Mouse (Mus musculus) CH12.LX (cell line): ENCODE measurements around the gene Pgls. TPM values are rescaled to one million over a fixed set of nuclear protein-coding genes. Genes with fewer than 3 reads are reported as not detected.

ENCODE experiments used
- DNase-seq: peaks from one replicate; pipeline ENCODE4 v3.0.0-alpha.2; 2013; ENCODE audit errors: extremely low read depth
- H3K27ac ChIP-seq: 2 replicates; pipeline ENCODE4 v1.5.1; 2012; ENCODE audit warnings: low read depth, mild to moderate bottlenecking, control low read depth, moderate library complexity; ENCODE audit not compliant: insufficient read depth
- H3K27me3 ChIP-seq: replicated peaks from 2 replicates; pipeline ENCODE3; 2012; ENCODE audit warnings: inconsistent platforms
- H3K36me3 ChIP-seq, 2 experiments: replicated peaks in 1 of 2; 2 replicates each; pipeline versions ENCODE3 to v1.6.1; 2012; ENCODE audit warnings: inconsistent platforms in 1 of 2, low read length in 1 of 2, mild to moderate bottlenecking in 1 of 2, mixed read lengths in 1 of 2, moderate library complexity in 1 of 2; ENCODE audit not compliant: control insufficient read depth in 1 of 2, insufficient read depth in 1 of 2
- H3K4me1 ChIP-seq, 2 experiments: 2 replicates each; pipeline ENCODE4 v1.6.1; 2012; ENCODE audit warnings: inconsistent platforms in 1 of 2, moderate library complexity in 1 of 2; ENCODE audit not compliant: insufficient read depth in 2 of 2, control insufficient read depth in 1 of 2
- H3K4me2 ChIP-seq: 2 replicates; pipeline ENCODE4 v1.6.1; 2012; ENCODE audit warnings: low read depth, mild to moderate bottlenecking, control low read depth; ENCODE audit not compliant: poor library complexity, insufficient read depth, severe bottlenecking
- H3K4me3 ChIP-seq, 3 experiments: fragments of 150-350 bp in 1 of 3; sonication (generic) in 1 of 3; replicated peaks in 1 of 3; 2 replicates each; pipeline versions ENCODE3 to v1.5.1; 2011 to 2012; ENCODE audit warnings: low read depth in 2 of 3, low read length in 2 of 3, mild to moderate bottlenecking in 2 of 3, moderate library complexity in 2 of 3, control low read depth in 1 of 3, improper control_type of control experiment in 1 of 3, inconsistent platforms in 1 of 3, mixed read lengths in 1 of 3; ENCODE audit not compliant: poor library complexity in 1 of 3
- H3K79me2 ChIP-seq: replicated peaks from 2 replicates; pipeline ENCODE4 v1.6.1; 2012; ENCODE audit warnings: mild to moderate bottlenecking, moderate library complexity; ENCODE audit not compliant: control insufficient read depth, poor library complexity, insufficient read depth, severe bottlenecking; ENCODE audit errors: extremely low read depth
- H3K9ac ChIP-seq: 2 replicates; pipeline ENCODE4 v1.6.1; 2012; ENCODE audit warnings: low read depth, mild to moderate bottlenecking, control low read depth, moderate library complexity; ENCODE audit not compliant: insufficient read depth
- H3K9me3 ChIP-seq: replicated peaks from 2 replicates; pipeline ENCODE3; 2012; ENCODE audit warnings: low read length, inconsistent platforms, mixed read lengths
- CTCF ChIP-seq, 2 experiments: IDR thresholded peaks in 1 of 2; conservative IDR thresholded peaks in 1 of 2; 2 replicates each; pipeline ENCODE4 v1.5.1; 2011 to 2012; ENCODE audit warnings: low read depth in 2 of 2, low read length in 2 of 2, improper control_type of control experiment in 1 of 2, inconsistent platforms in 1 of 2, mild to moderate bottlenecking in 1 of 2, moderate library complexity in 1 of 2
- EP300 ChIP-seq: IDR thresholded peaks from 2 replicates; pipeline ENCODE4 v1.6.1; 2011; ENCODE audit warnings: low read length, improper control_type of control experiment
- ETS1 ChIP-seq: conservative IDR thresholded peaks from 2 replicates; pipeline ENCODE4 v1.6.1; 2012; ENCODE audit warnings: low read depth, mild to moderate bottlenecking, inconsistent platforms, low read length, improper control_type of control experiment, moderate library complexity
- GABPA ChIP-seq: IDR thresholded peaks from 2 replicates; pipeline ENCODE4 v1.6.1; 2012; ENCODE audit warnings: low read depth, low read length, improper control_type of control experiment, inconsistent platforms; ENCODE audit not compliant: insufficient replicate concordance
- KAT2A ChIP-seq: IDR thresholded peaks from 2 replicates; pipeline ENCODE4 v1.6.1; 2012; ENCODE audit warnings: low read length, improper control_type of control experiment, inconsistent platforms; ENCODE audit not compliant: insufficient replicate concordance
- MAX ChIP-seq: IDR thresholded peaks from 2 replicates; pipeline ENCODE4 v1.6.1; 2011; ENCODE audit warnings: low read length, improper control_type of control experiment
- MXI1 ChIP-seq: IDR thresholded peaks from 2 replicates; pipeline ENCODE4 v1.6.1; 2011; ENCODE audit warnings: mild to moderate bottlenecking, low read depth, low read length, improper control_type of control experiment
- PAX5 ChIP-seq: IDR thresholded peaks from 2 replicates; pipeline ENCODE4 v1.6.1; 2012; ENCODE audit warnings: low read length, inconsistent platforms, mixed read lengths
- POLR2A ChIP-seq: IDR thresholded peaks from 2 replicates; pipeline ENCODE4 v1.6.1; 2011; ENCODE audit warnings: low read depth, mild to moderate bottlenecking, improper control_type of control experiment, low read length
- POLR2AphosphoS2 ChIP-seq: IDR thresholded peaks from 2 replicates; pipeline ENCODE4 v1.6.1; 2011; ENCODE audit warnings: low read depth, low read length, improper control_type of control experiment
- SIN3A ChIP-seq: IDR thresholded peaks from 2 replicates; pipeline ENCODE4 v1.6.1; 2012; ENCODE audit warnings: low read length, improper control_type of control experiment, inconsistent platforms
- TBP ChIP-seq: conservative IDR thresholded peaks from 2 replicates; pipeline ENCODE4 v1.6.1; 2011; ENCODE audit warnings: low read depth, low read length, improper control_type of control experiment
- UBTF ChIP-seq: IDR thresholded peaks from 2 replicates; pipeline ENCODE4 v1.6.1; 2012; ENCODE audit warnings: low read depth, mild to moderate bottlenecking, inconsistent platforms, low read length, improper control_type of control experiment, moderate library complexity
- USF1 ChIP-seq: IDR thresholded peaks from 2 replicates; pipeline ENCODE4 v1.6.1; 2014; ENCODE audit warnings: low read depth, mild to moderate bottlenecking, inconsistent platforms, low read length, improper control_type of control experiment
- USF2 ChIP-seq: conservative IDR thresholded peaks from 2 replicates; pipeline ENCODE4 v1.6.1; 2011; ENCODE audit warnings: low read depth, low read length, improper control_type of control experiment
- ZMIZ1 ChIP-seq: IDR thresholded peaks from 2 replicates; pipeline ENCODE4 v1.6.1; 2012; ENCODE audit warnings: low read depth, mild to moderate bottlenecking, inconsistent platforms, low read length, improper control_type of control experiment
- ZNF384 ChIP-seq: IDR thresholded peaks from 2 replicates; pipeline ENCODE4 v1.6.1; 2012; ENCODE audit warnings: low read depth, low read length, improper control_type of control experiment, inconsistent platforms
- dilution Hi-C: fragments of 300-500 bp; cut with MboI; formaldehyde crosslinking; loops from 2 replicates; pipeline ENCODE4 v1.14.3; 2020; ENCODE audit warnings: low sequenced_read_pairs; ENCODE audit not compliant: extremely low pct_unique_long_range_greater_than_20kb, extremely low pct_ligation_motif_present
- in situ Hi-C: fragments of 300-500 bp; cut with MboI; formaldehyde crosslinking; loops from 3 replicates; pipeline ENCODE4 v1.14.3; 2019; ENCODE audit warnings: low sequenced_read_pairs, low pct_ligation_motif_present, low pct_unique_long_range_greater_than_20kb, mixed read lengths
- polyA plus RNA-seq: library from polyadenylated mRNA; unstranded; fragments of >175 nt; gene quantifications from 2 replicates; pipeline ENCODE4 v1.2.1, GENCODE M21; 2012; ENCODE audit warnings: low read depth; ENCODE audit not compliant: insufficient read length
- total RNA-seq, 2 experiments: library from RNA; depleted of rRNA; stranded (reverse); fragments of 300-350 nt in 1 of 2; fragments of >200 nt in 1 of 2; gene quantifications; 2 replicates each; pipeline ENCODE4 v1.2.3; 2012 to 2014

The Pgls gene
- total and polyA plus RNA-seq, 3 experiments = 74.9 to 215 (median 118) TPM

- Histone ChIP-seq H3K36me3 (no peaks in the 10 kb centered on the region), H3K27ac (no peak overlapping the region), H3K4me1 (peaks cover 10 to 11% of the 10 kb centered on the region in 2 experiments), H3K9me3 (no peaks in the 10 kb centered on the region), H3K4me3 (no peak overlapping the region), H3K79me2 (no peaks in the 10 kb centered on the region), H3K27me3 (peaks cover 2% of the 10 kb centered on the region), H3K9ac (no peak overlapping the region), H3K4me2 (no peak overlapping the region)
- in situ Hi-C loops (no loop called here), dilution Hi-C loops (no loop called here)
- no peak for DNase-seq
- TF ChIP-seq TBP = no peak
- no peak for TF ChIP-seq USF1
Measured at GRCm38 (mm10) chr8:71574426-71574825, 17.6 kb upstream of the Pgls start.

- Histone ChIP-seq H3K27ac (no peak overlapping the region), H3K4me3 (no peak overlapping the region), H3K9me3 (no peaks in the 10 kb centered on the region), H3K9ac (no peak overlapping the region), H3K79me2 (no peaks in the 10 kb centered on the region), H3K4me2 (no peak overlapping the region), H3K4me1 (peaks cover 11 to 13% of the 10 kb centered on the region in 2 experiments), H3K27me3 (peaks cover 2% of the 10 kb centered on the region), H3K36me3 (no peaks in the 10 kb centered on the region)
- TF ChIP-seq POLR2A (no peak), ZNF384 (no peak), MAX (no peak), SIN3A (no peak), EP300 (no peak), POLR2AphosphoS2 (no peak), USF2 (no peak), CTCF (conservative IDR thresholded peaks at IDR 0.05 in 1 of 2, IDR thresholded peaks at IDR 0.05 in 1 of 2; ENCODE audit: low read depth in 2 of 2, low read length in 2 of 2) (no peak), GABPA (no peak), ETS1 (no peak), MXI1 (no peak), TBP (no peak), KAT2A (no peak), PAX5 (no peak), ZMIZ1 (no peak), UBTF (no peak), USF1 (no peak)
- DNase-seq = no peak
- in situ Hi-C loops = no loop called here
- dilution Hi-C loops = no loop called here
Measured at GRCm38 (mm10) chr8:71575020-71575419, 17.0 kb upstream of the Pgls start.
